Mouse (Mus musculus) hindbrain, embryonic 13.5 days (tissue): ENCODE data around the gene Rps6kc1. TPM values are rescaled to one million over a fixed set of nuclear protein-coding genes. Genes with fewer than 3 reads are reported as not detected.

ENCODE experiments used
- ATAC-seq: fragments of 200-750 bp; cut with Nextera tagmentation; 2 replicates; pipeline ENCODE4 v1.8.0; 2017; ENCODE audit warnings: moderate TSS enrichment; ENCODE audit not compliant: low FRiP score
- H3K27ac ChIP-seq: fragments of 300-500 bp; sonication (generic); 2 replicates; pipeline ENCODE4 v1.5.1; 2015; ENCODE audit warnings: inconsistent platforms, mild to moderate bottlenecking, moderate library complexity
- H3K27me3 ChIP-seq: fragments of 300-500 bp; sonication (generic); 2 replicates; pipeline ENCODE4 v1.6.1; 2015; ENCODE audit warnings: mild to moderate bottlenecking, inconsistent platforms
- H3K36me3 ChIP-seq: fragments of 300-500 bp; sonication (generic); 2 replicates; pipeline ENCODE4 v1.6.1; 2015; ENCODE audit warnings: mild to moderate bottlenecking, inconsistent platforms
- H3K4me1 ChIP-seq: fragments of 300-500 bp; sonication (generic); replicated peaks from 2 replicates; pipeline ENCODE4 v1.6.1; 2015; ENCODE audit warnings: inconsistent platforms
- H3K4me2 ChIP-seq: fragments of 300-500 bp; sonication (generic); 2 replicates; pipeline ENCODE4 v1.6.1; 2015; ENCODE audit warnings: inconsistent platforms, mild to moderate bottlenecking, moderate library complexity
- H3K4me3 ChIP-seq: fragments of 300-500 bp; sonication (generic); 2 replicates; pipeline ENCODE4 v1.5.1; 2015; ENCODE audit warnings: mild to moderate bottlenecking, inconsistent platforms
- H3K9ac ChIP-seq: fragments of 300-500 bp; sonication (generic); 2 replicates; pipeline ENCODE4 v1.6.1; 2015; ENCODE audit warnings: mild to moderate bottlenecking, inconsistent platforms
- H3K9me3 ChIP-seq: fragments of 300-500 bp; sonication (generic); 2 replicates; pipeline ENCODE4 v1.6.1; 2016; ENCODE audit warnings: inconsistent platforms
- WGBS: fragments of 180-500 bp; shearing (Covaris S2); methylation state at CpG from one replicate; pipeline ENCODE4 v1.1.7; 2015; 5-methylcytosine and 5-hydroxymethylcytosine counted together
- polyA plus RNA-seq: library from polyadenylated mRNA; unstranded; fragments of >200 nt; fragmentation: Nextera tagmentation; extraction: Ambion mirVana; gene quantifications from 2 replicates; pipeline ENCODE4 v1.2.1, GENCODE M21; 2015

Gene Rps6kc1
- polyA plus RNA-seq, 1 experiment from 2014 or later, result 28.6 TPM

DNA sequence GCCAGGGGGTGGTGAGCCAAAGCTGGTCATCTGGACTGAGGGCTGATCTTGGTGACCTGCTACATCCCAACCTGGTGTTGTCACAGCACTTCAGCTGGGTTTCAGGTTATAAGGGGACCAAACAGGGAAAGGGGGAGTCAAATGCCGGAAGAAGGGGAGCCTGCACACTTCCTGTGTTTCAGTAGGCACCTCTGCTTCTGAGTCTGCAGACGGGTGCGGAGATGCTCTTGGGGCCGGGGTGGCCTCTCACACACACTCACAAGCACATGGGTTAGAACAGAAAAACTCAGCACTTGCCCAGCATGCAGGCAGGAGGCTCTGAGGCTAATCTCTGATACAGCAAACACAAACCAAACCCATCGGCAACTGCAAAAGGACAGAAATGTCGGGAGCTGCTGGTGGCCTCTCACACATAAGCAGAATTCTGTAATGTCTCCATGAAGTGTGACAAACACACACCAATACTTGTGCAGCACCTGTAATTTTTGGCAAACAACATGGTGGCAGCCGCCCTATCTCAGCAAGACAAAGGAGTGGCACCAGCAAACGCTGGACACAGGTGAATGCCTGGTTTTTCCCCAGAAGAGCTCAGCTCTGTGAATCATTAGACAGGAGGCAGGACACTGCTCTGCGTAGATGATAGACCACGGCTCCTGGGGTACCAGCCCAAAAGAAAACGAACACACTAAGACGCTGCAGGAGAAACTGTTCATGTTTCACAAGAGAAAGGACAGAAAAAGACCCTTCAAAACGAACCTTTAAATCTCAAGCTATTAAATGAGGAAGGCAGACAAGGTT, 139.3 kb downstream of the Rps6kc1 start:
- Histone ChIP-seq H3K36me3 (peaks cover 30% of the 10 kb centered on the region), H3K9ac (no peak overlapping the region), H3K4me1 (no peaks in the 10 kb centered on the region; the same call in 1 of the 2 replicates), H3K9me3 (no peaks in the 10 kb centered on the region), H3K4me3 (no peak overlapping the region), H3K27ac (no peak overlapping the region), H3K27me3 (no peaks in the 10 kb centered on the region), H3K4me2 (no peak overlapping the region)
- no peak for ATAC-seq
- WGBS, result 88% methylated on average over 13 of the region's 13 CpGs

DNA sequence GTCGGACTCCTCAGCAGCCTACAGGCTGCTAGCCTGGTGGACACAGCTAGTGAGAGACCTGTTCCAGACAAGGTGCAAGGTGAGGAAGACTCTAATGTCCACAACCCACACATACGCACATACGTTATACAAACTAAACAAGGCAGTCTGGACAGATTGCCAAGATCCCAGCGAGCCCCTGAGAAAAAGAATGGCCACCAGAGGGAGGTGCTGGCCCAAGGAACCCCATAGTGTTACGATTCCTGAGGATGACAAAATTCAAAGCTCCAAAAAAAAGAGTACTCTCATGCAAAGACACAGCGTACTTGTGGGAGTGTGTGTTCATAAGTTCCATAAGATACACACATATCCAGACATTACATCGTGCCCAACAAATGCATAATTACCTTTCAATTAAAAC, 141.8 kb downstream of the Rps6kc1 start:
- Histone ChIP-seq H3K27me3 (no peaks in the 10 kb centered on the region), H3K4me1 (no peaks in the 10 kb centered on the region; the same call in 1 of the 2 replicates), H3K9me3 (no peaks in the 10 kb centered on the region), H3K4me2 (no peak overlapping the region), H3K36me3 (peaks cover 19% of the 10 kb centered on the region), H3K9ac (no peak overlapping the region; the same call in 1 of the 2 replicates), H3K4me3 (no peak overlapping the region), H3K27ac (no peak overlapping the region)
- ATAC-seq, result no peak
- WGBS, result 84% methylated on average over 7 of the region's 7 CpGs

DNA sequence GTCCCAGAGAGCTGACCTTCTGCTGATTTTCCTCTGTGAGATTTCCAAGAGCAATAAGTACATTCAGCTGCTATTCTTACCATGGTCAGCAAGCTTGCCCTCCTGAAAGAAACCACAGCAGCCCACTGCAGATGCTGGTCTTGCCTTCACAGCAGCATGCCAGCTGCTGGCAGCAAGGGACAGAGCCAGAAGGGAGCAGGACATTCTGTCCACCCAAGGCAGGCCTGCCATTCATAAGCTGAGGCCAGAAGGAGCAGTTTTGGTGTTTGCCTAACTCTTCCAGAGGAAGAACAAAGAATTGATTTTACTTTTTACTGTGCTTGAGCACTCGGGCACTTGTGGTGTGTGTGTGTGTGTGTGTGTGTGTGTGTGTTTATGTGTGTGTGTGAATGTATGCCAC, 143.3 kb downstream of the Rps6kc1 start:
- no peak overlapping the region for H3K9ac ChIP-seq
- no peak overlapping the region for H3K4me2 ChIP-seq
- no peaks in the 10 kb centered on the region for H3K27me3 ChIP-seq
- H3K4me3 ChIP-seq, result no peak overlapping the region
- ATAC-seq, result no peak
- 80% methylated on average over 1 of the region's 1 CpGs for WGBS
- H3K36me3 ChIP-seq, result peaks cover 15% of the 10 kb centered on the region
- H3K4me1 ChIP-seq, result peaks cover 8% of the 10 kb centered on the region; the same call in 1 of the 2 replicates
- H3K27ac ChIP-seq, result no peak overlapping the region
- no peaks in the 10 kb centered on the region for H3K9me3 ChIP-seq

DNA sequence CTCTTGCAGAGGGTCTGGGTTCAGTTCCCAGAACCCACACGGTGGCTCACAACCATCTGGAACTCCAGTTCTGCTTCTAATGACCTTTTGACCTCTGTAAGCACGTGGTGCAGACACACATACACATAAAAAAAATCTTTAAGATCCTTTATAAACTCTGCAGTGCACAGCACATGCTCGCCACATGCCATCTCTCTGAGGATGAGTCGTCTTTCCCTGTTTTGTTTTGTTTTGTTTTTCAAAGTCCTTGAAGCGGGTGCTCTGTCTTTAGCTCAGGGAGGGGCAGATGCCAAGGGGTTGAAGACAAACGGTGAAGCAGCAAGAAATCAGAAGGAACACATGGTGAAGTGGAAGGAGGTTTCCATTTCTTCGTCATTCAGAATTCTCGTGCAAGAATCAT, 143.9 kb downstream of the Rps6kc1 start:
- Histone ChIP-seq H3K27me3 (no peaks in the 10 kb centered on the region), H3K4me3 (no peak overlapping the region), H3K4me1 (peaks cover 8% of the 10 kb centered on the region; the same call in 1 of the 2 replicates), H3K9me3 (no peaks in the 10 kb centered on the region), H3K9ac (no peak overlapping the region), H3K4me2 (no peak overlapping the region), H3K36me3 (peaks cover 9% of the 10 kb centered on the region; the same call in 1 of the 2 replicates), H3K27ac (no peak overlapping the region)
- ATAC-seq, result no peak
- 63% methylated on average over 8 of the region's 8 CpGs for WGBS

- ATAC-seq, result no peak
Measured at GRCm38 (mm10) chr1:190766800-190767199, 144.8 kb downstream of the Rps6kc1 start.

DNA sequence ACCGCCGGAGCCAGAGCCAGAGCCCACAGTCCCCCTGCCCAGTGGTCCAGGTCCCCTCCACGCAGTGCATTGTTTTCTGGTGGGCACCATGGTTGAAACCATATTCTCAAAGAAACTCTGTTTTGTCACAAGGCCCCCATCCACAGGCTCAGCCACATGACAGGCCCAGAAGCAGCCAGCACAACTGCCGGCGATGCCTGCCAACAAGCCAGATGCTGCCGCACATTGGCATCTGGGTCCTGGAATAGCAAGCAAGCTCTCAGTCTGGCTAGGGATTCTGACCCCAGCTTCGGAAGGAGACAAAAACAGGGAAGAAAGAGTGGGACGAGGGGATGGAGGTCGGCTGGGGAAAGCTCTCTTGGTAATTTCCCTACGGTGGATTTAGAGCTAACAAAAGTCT, 147.8 kb downstream of the Rps6kc1 start:
- Histone ChIP-seq H3K9ac (no peak overlapping the region), H3K9me3 (no peaks in the 10 kb centered on the region), H3K4me1 (peaks cover 12% of the 10 kb centered on the region), H3K4me2 (no peak overlapping the region), H3K27me3 (no peaks in the 10 kb centered on the region), H3K4me3 (no peak overlapping the region), H3K27ac (peak overlapping the region; percentile 65), H3K36me3 (no peaks in the 10 kb centered on the region)
- ATAC-seq, result no peak
- 78% methylated on average over 10 of the region's 10 CpGs for WGBS

More at GRCm38 (mm10) chr1:190766800-190767199, 144.8 kb downstream of the Rps6kc1 start:
- 100% methylated on average over 2 of the region's 2 CpGs for WGBS
- Histone ChIP-seq H3K9ac (no peak overlapping the region), H3K4me3 (no peak overlapping the region), H3K27me3 (no peaks in the 10 kb centered on the region), H3K4me2 (no peak overlapping the region), H3K4me1 (peaks cover 12% of the 10 kb centered on the region), H3K36me3 (peaks cover 1% of the 10 kb centered on the region; the same call in 1 of the 2 replicates), H3K9me3 (no peaks in the 10 kb centered on the region), H3K27ac (no peak overlapping the region)

GRCm38 (mm10) chr1:190761786-190762185, 149.8 kb downstream of the Rps6kc1 start:
- ATAC-seq, result no peak

DNA sequence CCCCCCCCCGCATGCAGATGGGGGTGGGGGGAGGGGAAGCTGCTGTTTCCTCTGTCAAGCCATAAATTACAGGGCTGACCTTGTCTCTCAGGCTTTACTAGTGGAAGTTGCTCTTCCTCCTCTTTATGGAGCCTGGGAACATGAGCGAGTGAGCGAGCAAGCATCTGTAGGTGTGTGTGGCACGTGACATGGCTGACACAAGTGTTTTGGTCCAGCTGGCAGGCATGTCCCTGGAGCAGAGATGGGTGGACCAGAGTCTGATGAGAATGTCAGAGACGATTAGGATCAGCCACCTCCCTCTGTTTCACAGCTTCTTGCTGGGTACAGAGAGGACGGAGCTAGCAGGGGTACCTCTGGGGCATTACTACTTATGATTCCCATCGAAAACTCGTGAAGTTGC, 153.7 kb downstream of the Rps6kc1 start:
- H3K27me3 ChIP-seq, result no peaks in the 10 kb centered on the region
- 70% methylated on average over 8 of the region's 8 CpGs for WGBS
- H3K4me3 ChIP-seq, result no peak overlapping the region
- no peaks in the 10 kb centered on the region for H3K9me3 ChIP-seq
- H3K27ac ChIP-seq, result 0 out of 2 replicates have a peak overlapping the region, but pooled peaks have one; percentile 18
- H3K4me1 ChIP-seq, result peaks cover 12% of the 10 kb centered on the region; the same call in 1 of the 2 replicates
- H3K9ac ChIP-seq, result no peak overlapping the region
- H3K36me3 ChIP-seq, result no peaks in the 10 kb centered on the region
- no peak overlapping the region for H3K4me2 ChIP-seq
- no peak for ATAC-seq

More at GRCm38 (mm10) chr1:190761786-190762185, 149.8 kb downstream of the Rps6kc1 start:
- peaks cover 20% of the 10 kb centered on the region for H3K4me1 ChIP-seq
- no peaks in the 10 kb centered on the region for H3K27me3 ChIP-seq
- no peaks in the 10 kb centered on the region for H3K36me3 ChIP-seq
- no peak overlapping the region for H3K4me3 ChIP-seq
- no peak overlapping the region for H3K27ac ChIP-seq
- H3K9me3 ChIP-seq, result no peaks in the 10 kb centered on the region
- H3K4me2 ChIP-seq, result no peak overlapping the region
- H3K9ac ChIP-seq, result no peak overlapping the region
- 34% methylated on average over 5 of the region's 5 CpGs for WGBS

DNA sequence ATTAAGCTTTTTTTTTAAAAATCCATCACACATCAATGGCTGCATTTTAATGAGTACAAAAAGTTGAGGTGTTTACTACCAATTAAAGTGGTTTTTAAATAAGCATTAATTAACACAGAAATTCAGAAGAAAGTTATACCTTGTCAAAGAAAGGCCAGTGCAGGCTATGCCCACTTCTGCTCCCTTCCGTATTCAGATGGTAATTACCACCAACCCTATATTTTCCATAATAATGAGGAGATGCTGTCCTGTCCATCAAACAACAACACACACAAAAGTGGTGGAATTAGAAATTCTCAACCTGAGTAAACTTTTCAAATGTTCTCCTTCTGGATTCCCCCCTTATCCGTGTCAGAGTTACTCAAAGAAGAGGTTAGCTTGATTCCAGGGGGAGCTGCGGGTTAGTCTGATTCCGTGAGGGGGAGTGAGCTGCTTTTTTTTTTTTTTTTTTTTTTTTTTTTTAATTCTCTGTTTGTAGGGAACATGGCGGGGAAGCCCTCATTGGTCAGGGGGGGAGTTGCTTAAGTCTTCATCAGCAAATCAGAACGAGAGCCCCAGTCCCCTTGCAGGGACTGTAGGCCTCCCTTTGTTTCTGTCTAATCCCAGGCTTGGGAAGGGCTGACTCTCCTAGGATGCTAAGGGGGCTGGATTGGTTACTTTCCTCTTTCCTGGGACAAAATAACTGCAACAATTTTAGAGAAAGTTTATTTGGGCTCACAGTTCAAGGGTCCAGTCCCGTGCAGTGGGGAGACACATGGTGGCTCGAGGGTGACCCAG, 159.6 kb downstream of the Rps6kc1 start:
- H3K27me3 ChIP-seq, result no peaks in the 10 kb centered on the region
- no peak overlapping the region for H3K4me2 ChIP-seq
- H3K4me1 ChIP-seq, result no peaks in the 10 kb centered on the region
- no peak for ATAC-seq
- WGBS, result 31% methylated on average over 8 of the region's 8 CpGs
- H3K9me3 ChIP-seq, result 0 out of 2 replicates have a peak, but pooled peaks cover 3% of the 10 kb centered on the region
- no peak overlapping the region for H3K27ac ChIP-seq
- no peak overlapping the region for H3K4me3 ChIP-seq
- H3K36me3 ChIP-seq, result no peaks in the 10 kb centered on the region
- no peak overlapping the region for H3K9ac ChIP-seq

DNA sequence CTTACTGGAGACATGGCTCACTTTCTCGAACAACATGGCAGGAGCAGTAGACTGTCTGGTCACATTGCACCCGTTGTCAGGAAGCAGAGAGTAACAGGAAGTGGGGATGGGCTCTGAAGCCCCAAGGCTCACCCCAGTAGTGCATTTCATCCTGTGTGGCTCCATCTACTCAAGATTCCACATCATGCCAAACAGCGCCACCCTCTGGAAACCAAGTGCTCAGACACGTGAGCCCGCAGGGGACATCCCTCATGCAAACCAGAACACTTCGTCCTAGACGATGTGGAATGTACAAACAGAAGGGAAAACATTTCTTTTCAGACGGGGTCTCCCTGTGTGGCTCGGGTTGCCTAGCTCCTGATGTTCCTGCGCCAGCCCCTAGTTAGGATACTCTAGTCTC, 162.6 kb downstream of the Rps6kc1 start:
- no peak overlapping the region for H3K9ac ChIP-seq
- H3K27ac ChIP-seq, result no peak overlapping the region
- no peak overlapping the region for H3K4me3 ChIP-seq
- no peaks in the 10 kb centered on the region for H3K27me3 ChIP-seq
- ATAC-seq, result no peak
- whole genome bisulfite sequencing, result 92% methylated on average over 10 of the region's 10 CpGs
- H3K4me1 ChIP-seq, result no peaks in the 10 kb centered on the region
- H3K9me3 ChIP-seq, result 0 out of 2 replicates have a peak, but pooled peaks cover 3% of the 10 kb centered on the region
- H3K36me3 ChIP-seq, result no peaks in the 10 kb centered on the region
- H3K4me2 ChIP-seq, result no peak overlapping the region

- no peaks in the 10 kb centered on the region for H3K36me3 ChIP-seq
- H3K4me2 ChIP-seq, result no peak overlapping the region
- 81% methylated on average over 5 of the region's 5 CpGs for WGBS
- no peak overlapping the region for H3K27ac ChIP-seq
- H3K9me3 ChIP-seq, result no peaks in the 10 kb centered on the region
- no peaks in the 10 kb centered on the region for H3K27me3 ChIP-seq
- ATAC-seq, result no peak
- no peaks in the 10 kb centered on the region for H3K4me1 ChIP-seq
- no peak overlapping the region for H3K4me3 ChIP-seq
- no peak overlapping the region for H3K9ac ChIP-seq
Measured at GRCm38 (mm10) chr1:190741421-190741820, 170.1 kb downstream of the Rps6kc1 start.

DNA sequence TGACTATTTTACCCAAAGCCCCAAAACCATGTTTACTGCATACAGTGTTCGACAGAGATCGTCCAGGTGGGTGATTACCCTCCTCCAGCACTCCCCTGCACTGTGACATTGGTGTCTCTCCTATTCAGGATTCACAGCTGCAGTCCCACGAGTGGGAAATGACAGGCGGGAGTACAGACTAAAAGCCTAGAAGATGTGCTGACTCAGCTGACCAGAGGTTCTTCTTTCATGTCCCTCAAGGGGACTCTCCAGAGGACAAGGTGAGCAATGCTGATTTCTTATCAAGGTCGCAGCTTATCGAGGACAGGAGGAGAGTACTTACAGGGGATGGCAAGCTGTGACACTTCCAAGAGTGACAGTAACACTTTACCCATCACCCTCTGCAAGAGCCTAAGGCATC, 178.8 kb downstream of the Rps6kc1 start:
- Histone ChIP-seq H3K9me3 (no peaks in the 10 kb centered on the region), H3K4me1 (peaks cover 22% of the 10 kb centered on the region), H3K27me3 (no peaks in the 10 kb centered on the region), H3K9ac (no peak overlapping the region), H3K36me3 (no peaks in the 10 kb centered on the region), H3K4me3 (no peak overlapping the region), H3K27ac (no peak overlapping the region), H3K4me2 (no peak overlapping the region)
- no peak for ATAC-seq
- 80% methylated on average over 6 of the region's 6 CpGs for WGBS
